Mouse (Mus musculus) hindbrain, postnatal 0 days (tissue): ENCODE data around the gene Tmem30a. TPM values are rescaled to one million over a fixed set of nuclear protein-coding genes. Genes with fewer than 3 reads are reported as not detected.

Experiments
- ATAC-seq: fragments of 200-750 bp; cut with Nextera tagmentation; 2 replicates; pipeline ENCODE4 v1.8.0; 2017; ENCODE audit warnings: mild to moderate bottlenecking, moderate TSS enrichment, moderate library complexity
- DNase-seq: peaks from one replicate; pipeline ENCODE4 v3.0.0-alpha.2; 2015; ENCODE audit warnings: low spot score
- H3K27ac ChIP-seq: fragments of 300-500 bp; sonication (generic); 2 replicates; pipeline ENCODE4 v1.5.1; 2014; ENCODE audit warnings: mild to moderate bottlenecking
- H3K27me3 ChIP-seq: fragments of 300-500 bp; sonication (generic); 2 replicates; pipeline ENCODE4 v1.6.1; 2014; ENCODE audit warnings: low read length, mixed read lengths; ENCODE audit not compliant: insufficient read depth
- H3K36me3 ChIP-seq: fragments of 300-500 bp; sonication (generic); 2 replicates; pipeline ENCODE4 v1.6.1; 2014; ENCODE audit warnings: low read length, mixed read lengths; ENCODE audit not compliant: insufficient read depth
- H3K4me1 ChIP-seq: fragments of 300-500 bp; sonication (generic); 2 replicates; pipeline ENCODE4 v1.6.1; 2014; ENCODE audit warnings: antibody characterized with exemption, low read length, mixed read lengths; ENCODE audit not compliant: insufficient read depth
- H3K4me2 ChIP-seq: fragments of 300-500 bp; sonication (generic); 2 replicates; pipeline ENCODE4 v1.6.1; 2014; ENCODE audit warnings: low read depth, mild to moderate bottlenecking, low read length, moderate library complexity, mixed read lengths
- H3K4me3 ChIP-seq: fragments of 300-500 bp; sonication (generic); 2 replicates; pipeline ENCODE4 v1.5.1; 2014; ENCODE audit warnings: low read length
- H3K9ac ChIP-seq: fragments of 300-500 bp; sonication (generic); replicated peaks from 2 replicates; pipeline ENCODE4 v1.6.1; 2014; ENCODE audit warnings: mild to moderate bottlenecking, low read length, moderate library complexity, mixed read lengths
- H3K9me3 ChIP-seq: fragments of 300-500 bp; sonication (generic); 2 replicates; pipeline ENCODE4 v1.6.1; 2016; ENCODE audit warnings: low read length, mixed read lengths
- CTCF ChIP-seq: IDR thresholded peaks from 2 replicates; pipeline ENCODE4 v1.5.1; 2016; ENCODE audit warnings: antibody characterized with exemption, control low read depth, low read depth
- WGBS: fragments of 180-500 bp; shearing (Covaris S2); extraction: QIAGEN DNeasy Blood & Tissue Kit; methylation state at CpG from one replicate; pipeline ENCODE4 v1.1.7; 2014; 5-methylcytosine and 5-hydroxymethylcytosine counted together
- polyA plus RNA-seq: library from polyadenylated mRNA; unstranded; fragments of >200 nt; fragmentation: Nextera tagmentation; extraction: Ambion mirVana; gene quantifications from 2 replicates; pipeline ENCODE4 v1.2.1, GENCODE M21; 2015
- total RNA-seq: library from RNA; depleted of rRNA; stranded (reverse); fragments of >200 nt; gene quantifications from 2 replicates; pipeline ENCODE4 v1.2.3, GENCODE M21; 2014

Gene Tmem30a
- total and polyA plus RNA-seq, 2 experiments from 2014 or later = 123 to 193 TPM

DNA sequence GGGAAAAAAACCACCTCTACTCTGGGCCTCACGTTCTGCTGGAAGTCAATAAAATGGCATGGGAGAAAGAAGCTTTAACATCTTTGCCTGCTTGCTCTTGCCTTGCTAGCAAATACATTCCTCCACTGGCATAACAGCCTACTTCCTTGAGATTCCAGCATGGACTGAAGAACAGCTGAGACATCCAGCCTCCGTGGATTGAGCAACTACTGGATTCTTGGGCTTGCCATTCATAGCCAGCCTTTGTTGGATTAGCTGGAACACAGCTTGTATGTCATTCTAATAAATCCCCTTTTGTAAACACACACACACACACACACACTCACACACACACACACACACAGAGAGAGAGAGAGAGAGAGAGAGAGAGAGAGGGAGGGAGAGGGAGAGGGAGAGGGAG lies 33.8 kb upstream of the Tmem30a start:
- Histone ChIP-seq H3K4me1 (no peaks in the 10 kb centered on the region), H3K27me3 (no peaks in the 10 kb centered on the region), H3K9ac (no peak overlapping the region), H3K9me3 (no peaks in the 10 kb centered on the region), H3K4me2 (no peak overlapping the region), H3K4me3 (no peak overlapping the region), H3K36me3 (no peaks in the 10 kb centered on the region), H3K27ac (no peak overlapping the region)
- DNase-seq (no peak), ATAC-seq (no peak)
- TF ChIP-seq CTCF = no peak
- WGBS = 63% methylated on average over 2 of the region's 2 CpGs

DNA sequence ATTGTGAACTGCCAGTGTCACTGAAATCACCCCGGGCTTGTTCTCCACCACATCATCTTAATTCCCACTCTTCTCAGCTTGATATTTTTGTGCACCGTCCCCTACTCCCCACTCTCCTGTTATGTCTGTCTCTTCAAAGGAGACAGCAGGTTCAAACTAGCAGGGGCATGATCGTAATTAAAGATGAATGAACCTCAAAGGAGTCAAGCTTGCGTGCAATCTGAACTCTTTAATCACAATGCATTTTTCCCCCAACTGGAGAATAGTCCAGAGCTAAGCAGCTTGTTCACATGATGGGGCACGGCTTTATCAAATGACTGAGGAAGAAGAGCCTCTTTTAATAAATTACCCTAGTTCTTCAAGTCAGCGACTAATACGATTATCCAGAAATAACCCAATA lies 32.2 kb upstream of the Tmem30a start:
- 23% methylated on average over 7 of the region's 7 CpGs for whole genome bisulfite sequencing
- H3K4me1 ChIP-seq = no peaks in the 10 kb centered on the region
- no peaks in the 10 kb centered on the region for H3K36me3 ChIP-seq
- no peak overlapping the region for H3K9ac ChIP-seq
- H3K27ac ChIP-seq = no peak overlapping the region
- H3K27me3 ChIP-seq = no peaks in the 10 kb centered on the region
- DNase-seq (no peak), ATAC-seq (no peak)
- TF ChIP-seq CTCF = no peak
- no peaks in the 10 kb centered on the region for H3K9me3 ChIP-seq
- H3K4me3 ChIP-seq = no peak overlapping the region
- H3K4me2 ChIP-seq = no peak overlapping the region

DNA sequence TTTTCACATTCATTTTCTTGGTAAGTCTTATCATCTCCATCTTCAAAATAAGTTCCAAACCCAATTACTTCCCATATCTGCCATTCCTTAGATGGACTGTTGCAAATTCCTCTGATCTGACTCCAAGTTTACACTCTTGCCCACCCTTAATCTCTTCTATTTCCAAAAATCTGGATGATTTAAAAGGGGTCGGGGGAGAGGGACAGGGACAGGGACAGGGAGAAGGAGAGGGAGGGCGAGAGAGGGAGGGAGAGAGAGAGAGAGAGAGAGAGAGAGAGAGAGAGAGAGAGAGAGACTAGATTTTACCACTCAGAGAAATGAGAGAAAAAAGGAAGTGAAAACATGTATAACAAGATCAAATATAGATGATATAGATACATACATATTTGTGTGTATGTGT lies 30.5 kb upstream of the Tmem30a start:
- Histone ChIP-seq H3K4me3 (no peak overlapping the region), H3K4me1 (no peaks in the 10 kb centered on the region)
- 22% methylated on average over 2 of the region's 2 CpGs for WGBS

DNA sequence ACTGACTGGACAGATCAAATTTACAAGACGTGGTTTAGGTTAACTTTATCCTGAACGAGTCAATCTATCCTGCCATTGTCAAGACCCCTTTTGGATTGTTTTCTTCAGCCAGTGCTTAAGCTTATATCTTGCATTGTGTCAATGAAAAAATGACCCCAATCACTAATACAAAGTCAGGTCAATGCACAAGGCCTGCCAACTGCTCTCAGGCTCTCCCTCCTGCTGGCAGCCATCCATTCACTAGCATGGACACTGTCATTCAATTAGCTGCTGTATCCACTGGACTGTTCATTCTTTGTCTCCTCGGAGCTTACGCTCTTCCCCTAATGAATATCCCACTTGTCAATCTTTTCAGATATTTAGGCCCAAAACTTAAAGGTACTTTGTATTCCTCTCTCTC lies 30.1 kb upstream of the Tmem30a start:
- Histone ChIP-seq H3K27me3 (no peaks in the 10 kb centered on the region), H3K36me3 (no peaks in the 10 kb centered on the region), H3K27ac (no peak overlapping the region), H3K4me1 (no peaks in the 10 kb centered on the region), H3K4me3 (no peak overlapping the region), H3K4me2 (no peak overlapping the region), H3K9me3 (no peaks in the 10 kb centered on the region), H3K9ac (no peak overlapping the region)
- ATAC-seq = peak; percentile 74; the same call in 1 of the 2 replicates
- TF ChIP-seq CTCF = no peak
- 18% methylated on average over 4 of the region's 4 CpGs for WGBS
- peak; percentile 51 for DNase-seq

More for the DNA sequence above, 30.5 kb upstream of the Tmem30a start:
- H3K36me3 ChIP-seq = no peaks in the 10 kb centered on the region
- TF ChIP-seq CTCF = no peak
- no peak overlapping the region for H3K4me2 ChIP-seq
- H3K27ac ChIP-seq = no peak overlapping the region
- H3K9me3 ChIP-seq = no peaks in the 10 kb centered on the region
- H3K9ac ChIP-seq = no peak overlapping the region
- DNase-seq (no peak), ATAC-seq (no peak; the same call in 1 of the 2 replicates)
- no peaks in the 10 kb centered on the region for H3K27me3 ChIP-seq

DNA sequence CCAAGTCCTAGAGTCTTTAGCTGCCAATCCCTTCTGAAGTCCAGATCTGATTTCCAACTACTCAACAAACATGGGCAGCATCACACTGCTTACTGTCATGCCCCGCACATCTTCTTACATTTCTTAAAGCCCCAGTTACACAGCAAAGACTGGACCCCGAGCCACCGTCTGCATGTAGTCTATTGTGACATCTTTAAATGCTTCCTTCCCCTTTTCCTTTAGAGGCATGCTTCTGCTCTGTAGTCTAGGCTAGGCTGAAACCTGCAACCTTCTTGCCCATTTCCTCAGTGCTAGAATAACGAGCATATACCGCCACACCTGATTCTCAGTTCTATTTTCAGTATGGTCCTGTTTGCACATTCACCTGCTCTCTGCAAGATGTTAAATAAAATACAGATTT lies 23.2 kb upstream of the Tmem30a start:
- H3K27me3 ChIP-seq = no peaks in the 10 kb centered on the region
- H3K9ac ChIP-seq = no peak overlapping the region
- WGBS = 94% methylated on average over 5 of the region's 5 CpGs
- ATAC-seq (no peak), DNase-seq (no peak)
- no peaks in the 10 kb centered on the region for H3K4me1 ChIP-seq
- H3K4me3 ChIP-seq = no peak overlapping the region
- no peaks in the 10 kb centered on the region for H3K36me3 ChIP-seq
- H3K27ac ChIP-seq = no peak overlapping the region
- no peaks in the 10 kb centered on the region for H3K9me3 ChIP-seq
- no peak for TF ChIP-seq CTCF
- H3K4me2 ChIP-seq = no peak overlapping the region

DNA sequence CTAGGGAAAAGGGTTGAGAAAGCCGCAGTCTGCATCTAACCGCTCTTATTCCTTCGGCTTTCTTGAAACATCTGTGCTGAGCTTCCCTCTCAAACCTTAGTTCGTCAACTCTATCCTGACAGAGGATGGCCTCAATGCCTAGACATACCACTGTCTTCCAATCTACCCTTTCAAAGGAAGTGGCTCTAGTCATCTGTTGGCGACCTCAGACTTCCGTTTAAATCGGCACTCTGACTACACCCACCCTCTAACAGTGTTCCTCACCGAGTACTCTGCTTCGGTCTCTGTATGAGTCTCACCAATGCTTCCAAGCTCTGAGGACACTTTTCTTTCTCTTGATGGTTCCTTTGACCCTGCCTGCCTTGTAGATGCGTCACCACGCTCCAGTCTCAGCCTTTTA lies 22.7 kb upstream of the Tmem30a start:
- TF ChIP-seq CTCF = no peak
- DNase-seq (no peak), ATAC-seq (no peak)
- Histone ChIP-seq H3K9me3 (no peaks in the 10 kb centered on the region), H3K4me3 (no peak overlapping the region), H3K4me1 (no peaks in the 10 kb centered on the region), H3K9ac (no peak overlapping the region), H3K27me3 (no peaks in the 10 kb centered on the region), H3K4me2 (no peak overlapping the region), H3K27ac (no peak overlapping the region), H3K36me3 (no peaks in the 10 kb centered on the region)
- 93% methylated on average over 11 of the region's 11 CpGs for WGBS

DNA sequence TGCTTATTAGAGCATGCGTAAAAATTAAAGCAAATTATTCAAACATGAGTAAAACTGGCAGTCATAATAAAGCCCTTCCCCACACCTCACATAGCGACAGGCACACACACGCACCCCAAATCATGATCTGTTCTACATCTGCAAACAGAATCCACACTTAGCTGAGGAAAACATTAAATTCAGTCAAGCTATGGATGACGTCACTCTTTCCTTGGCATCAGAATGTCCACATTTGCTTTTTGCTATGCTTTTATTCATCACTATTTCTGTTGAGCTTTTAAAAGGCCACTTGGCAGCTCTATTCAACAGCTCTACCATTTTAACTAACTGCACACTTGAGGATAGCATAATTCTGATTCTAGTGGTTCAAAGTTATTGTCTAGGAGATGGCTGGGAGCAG lies 21.3 kb upstream of the Tmem30a start:
- H3K4me2 ChIP-seq = no peak overlapping the region
- no peaks in the 10 kb centered on the region for H3K27me3 ChIP-seq
- 82% methylated on average over 4 of the region's 4 CpGs for whole genome bisulfite sequencing
- no peak overlapping the region for H3K4me3 ChIP-seq
- ATAC-seq (no peak), DNase-seq (no peak)
- TF ChIP-seq CTCF = no peak
- H3K27ac ChIP-seq = no peak overlapping the region
- no peaks in the 10 kb centered on the region for H3K9me3 ChIP-seq
- no peak overlapping the region for H3K9ac ChIP-seq
- H3K36me3 ChIP-seq = no peaks in the 10 kb centered on the region
- H3K4me1 ChIP-seq = no peaks in the 10 kb centered on the region
